Mouse (Mus musculus) lung, embryonic 15.5 days (tissue): ENCODE data around the gene Prr19. TPM values are rescaled to one million over a fixed set of nuclear protein-coding genes. Genes with fewer than 3 reads are reported as not detected.

Experiments used
- ATAC-seq: fragments of 200-750 bp; cut with Nextera tagmentation; 2 replicates; pipeline ENCODE4 v1.8.0; 2017; ENCODE audit warnings: moderate number of reproducible peaks, borderline replicate concordance; ENCODE audit not compliant: low FRiP score, low TSS enrichment; ENCODE audit errors: extremely low read depth
- H3K27ac ChIP-seq: fragments of 300-500 bp; sonication (generic); 2 replicates; pipeline ENCODE4 v1.5.1; 2015; ENCODE audit warnings: moderate library complexity, mild to moderate bottlenecking, inconsistent platforms
- H3K27me3 ChIP-seq: fragments of 300-500 bp; sonication (generic); 2 replicates; pipeline ENCODE4 v1.6.1; 2015; ENCODE audit warnings: inconsistent platforms
- H3K36me3 ChIP-seq: fragments of 300-500 bp; sonication (generic); 2 replicates; pipeline ENCODE4 v1.6.1; 2015; ENCODE audit warnings: inconsistent platforms
- H3K4me1 ChIP-seq: fragments of 300-500 bp; sonication (generic); 2 replicates; pipeline ENCODE4 v1.6.1; 2015; ENCODE audit warnings: inconsistent platforms
- H3K4me2 ChIP-seq: fragments of 300-500 bp; sonication (generic); 2 replicates; pipeline ENCODE4 v1.6.1; 2015; ENCODE audit warnings: inconsistent platforms, mild to moderate bottlenecking, moderate library complexity
- H3K4me3 ChIP-seq: fragments of 300-500 bp; sonication (generic); 2 replicates; pipeline ENCODE4 v1.5.1; 2015; ENCODE audit warnings: mild to moderate bottlenecking, inconsistent platforms
- H3K9ac ChIP-seq: fragments of 300-500 bp; sonication (generic); 2 replicates; pipeline ENCODE4 v1.6.1; 2015; ENCODE audit warnings: inconsistent platforms
- H3K9me3 ChIP-seq: fragments of 300-500 bp; sonication (generic); 2 replicates; pipeline ENCODE4 v1.6.1; 2016; ENCODE audit warnings: inconsistent platforms
- WGBS: fragments of 180-500 bp; shearing (Covaris S2); methylation state at CpG from one replicate; pipeline ENCODE4 v1.1.7; 2015; 5-methylcytosine and 5-hydroxymethylcytosine counted together
- polyA plus RNA-seq: library from polyadenylated mRNA; unstranded; fragments of >200 nt; fragmentation: Nextera tagmentation; extraction: Ambion mirVana; gene quantifications from 2 replicates; pipeline ENCODE4 v1.2.1, GENCODE M21; 2015

The Prr19 gene
- polyA plus RNA-seq, 1 experiment from 2014 or later = 0.27 TPM

DNA sequence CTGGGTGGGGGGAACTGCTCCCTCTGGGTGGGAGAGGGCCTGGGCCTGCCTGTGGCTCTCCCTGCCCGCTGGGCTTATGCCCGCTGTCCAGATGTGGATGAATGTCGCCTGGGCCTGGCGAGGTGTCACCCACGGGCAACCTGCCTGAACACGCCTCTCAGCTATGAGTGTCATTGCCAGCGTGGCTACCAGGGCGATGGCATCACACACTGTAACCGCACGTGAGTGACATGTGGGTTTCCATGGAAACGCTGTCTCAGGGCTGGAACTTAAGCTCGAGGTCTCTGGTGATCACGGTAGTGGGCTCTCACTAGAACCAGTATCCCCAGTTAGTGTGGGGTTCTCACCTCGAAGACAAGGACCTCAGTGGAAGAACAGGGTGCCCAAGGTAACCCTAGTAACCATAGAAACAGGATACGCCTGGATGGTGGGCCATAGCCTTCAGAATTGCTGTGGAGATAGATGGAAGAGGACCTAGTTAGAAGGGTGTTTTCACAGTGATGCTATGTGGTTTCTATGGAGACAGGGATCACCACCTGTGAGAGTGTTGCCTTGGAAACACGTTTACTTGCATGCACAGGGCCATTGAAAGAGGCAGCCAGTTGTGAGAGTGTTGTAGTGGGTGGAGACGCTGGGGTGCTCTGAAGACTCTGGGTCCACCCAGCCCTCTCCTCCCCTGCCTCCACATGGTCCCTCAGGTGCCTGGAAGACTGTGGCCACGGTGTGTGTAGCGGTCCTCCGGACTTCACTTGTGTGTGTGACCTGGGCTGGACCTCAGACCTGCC lies 40.0 kb downstream of the Prr19 start:
- H3K9me3 ChIP-seq = no peaks in the 10 kb centered on the region
- no peak overlapping the region for H3K4me2 ChIP-seq
- H3K36me3 ChIP-seq = peaks cover 11% of the 10 kb centered on the region; the same call in 1 of the 2 replicates
- H3K27ac ChIP-seq = no peak overlapping the region
- no peak overlapping the region for H3K9ac ChIP-seq
- no peak overlapping the region for H3K4me3 ChIP-seq
- no peaks in the 10 kb centered on the region for H3K27me3 ChIP-seq
- H3K4me1 ChIP-seq = no peaks in the 10 kb centered on the region
- ATAC-seq = no peak
- 78% methylated on average over 20 of the region's 20 CpGs for WGBS

DNA sequence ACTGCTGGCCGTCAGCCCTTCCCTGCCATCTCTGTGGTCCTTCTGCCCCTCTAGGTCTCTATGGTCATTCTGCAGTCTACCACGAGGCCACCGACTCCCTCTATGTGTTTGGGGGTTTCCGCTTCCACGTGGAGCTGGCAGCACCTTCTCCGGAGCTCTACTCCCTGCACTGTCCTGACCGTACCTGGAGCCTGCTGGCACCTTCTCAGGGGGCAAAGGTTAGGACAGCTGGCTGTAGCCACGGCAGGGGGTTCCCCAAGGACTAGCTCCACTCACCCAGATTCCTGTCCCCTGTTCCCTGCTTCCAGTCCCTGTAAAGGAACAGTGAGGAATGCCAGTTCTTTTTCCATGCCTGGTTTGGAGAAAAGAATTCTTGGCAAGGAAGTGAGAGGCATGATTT lies 47.6 kb downstream of the Prr19 start:
- H3K4me1 ChIP-seq = no peaks in the 10 kb centered on the region
- H3K27me3 ChIP-seq = no peaks in the 10 kb centered on the region
- no peak overlapping the region for H3K27ac ChIP-seq
- H3K9me3 ChIP-seq = no peaks in the 10 kb centered on the region
- H3K9ac ChIP-seq = no peak overlapping the region
- 78% methylated on average over 8 of the region's 8 CpGs for WGBS
- no peak overlapping the region for H3K4me2 ChIP-seq
- no peak for ATAC-seq
- H3K36me3 ChIP-seq = peaks cover 44% of the 10 kb centered on the region
- no peak overlapping the region for H3K4me3 ChIP-seq

Other genes starting within 250 kb of the Prr19 start
- 3.8 and 4.2 TPM in 2 replicates for gene Grik5, start 229.1 kb upstream of the Prr19 start, polyA plus RNA-seq
- gene Zfp574, start 228.8 kb upstream of the Prr19 start, polyA plus RNA-seq = 29.8 and 30.4 TPM in 2 replicates
- gene Pou2f2, start 121.7 kb upstream of the Prr19 start, polyA plus RNA-seq = 0.31 and 0.55 TPM in 2 replicates
- gene Dedd2, start 80.8 kb upstream of the Prr19 start, polyA plus RNA-seq = 9.6 and 11.2 TPM in 2 replicates
- gene Zfp526, start 80.0 kb upstream of the Prr19 start, polyA plus RNA-seq = 3.0 and 3.6 TPM in 2 replicates
- gene Gsk3a, start 63.6 kb upstream of the Prr19 start, polyA plus RNA-seq = 9.8 and 10.7 TPM in 2 replicates
- gene Erf, start 50.6 kb upstream of the Prr19 start, polyA plus RNA-seq = 18.8 and 20.3 TPM in 2 replicates
- gene Cic, start 33.7 kb upstream of the Prr19 start, polyA plus RNA-seq = 29.5 and 30.3 TPM in 2 replicates
- gene Pafah1b3, start 3.4 kb upstream of the Prr19 start, polyA plus RNA-seq = 174 and 183 TPM in 2 replicates
- 0.22 and 0.25 TPM in 2 replicates for gene Tmem145, start 4.7 kb downstream of the Prr19 start, polyA plus RNA-seq
- gene Megf8, start 15.8 kb downstream of the Prr19 start, polyA plus RNA-seq = 12.7 and 13.5 TPM in 2 replicates
- 0.52 and 0.57 TPM in 2 replicates for gene Cnfn, start 68.3 kb downstream of the Prr19 start, polyA plus RNA-seq
- gene Lipe, start 97.3 kb downstream of the Prr19 start, polyA plus RNA-seq = 9.3 and 9.4 TPM in 2 replicates
- gene Cxcl17, start 111.5 kb downstream of the Prr19 start, polyA plus RNA-seq = 0.21 and 0.34 TPM in 2 replicates
- 5.3 and 5.8 TPM in 2 replicates for gene Ceacam1, start 176.2 kb downstream of the Prr19 start, polyA plus RNA-seq
- gene Ceacam2, start 238.4 kb downstream of the Prr19 start, polyA plus RNA-seq = 0.08 and 0.16 TPM in 2 replicates